Mouse (Mus musculus) limb, embryonic 12.5 days (tissue): ENCODE measurements around the gene Prmt2. TPM values are rescaled to one million over a fixed set of nuclear protein-coding genes. Genes with fewer than 3 reads are reported as not detected.

Experiments used
- ATAC-seq: fragments of 200-750 bp; cut with Nextera tagmentation; 2 replicates; pipeline ENCODE4 v1.8.0; 2017; ENCODE audit warnings: low read depth, moderate TSS enrichment; ENCODE audit not compliant: insufficient number of reproducible peaks, insufficient read depth, low FRiP score, low TSS enrichment
- H3K27ac ChIP-seq: fragments of 300-500 bp; sonication (generic); 2 replicates; pipeline ENCODE4 v1.5.1; 2016; ENCODE audit warnings: mild to moderate bottlenecking, moderate library complexity
- H3K27me3 ChIP-seq: fragments of 300-500 bp; sonication (generic); 2 replicates; pipeline ENCODE4 v1.6.1; 2016; ENCODE audit warnings: mild to moderate bottlenecking, moderate library complexity
- H3K36me3 ChIP-seq: fragments of 300-500 bp; sonication (generic); 2 replicates; pipeline ENCODE4 v1.6.1; 2016; ENCODE audit warnings: mild to moderate bottlenecking, moderate library complexity
- H3K4me1 ChIP-seq: fragments of 300-500 bp; sonication (generic); replicated peaks from 2 replicates; pipeline ENCODE4 v1.6.1; 2016
- H3K4me2 ChIP-seq: fragments of 300-500 bp; sonication (generic); 2 replicates; pipeline ENCODE4 v1.6.1; 2016; ENCODE audit warnings: mild to moderate bottlenecking, moderate library complexity
- H3K4me3 ChIP-seq: fragments of 300-500 bp; sonication (generic); replicated peaks from 2 replicates; pipeline ENCODE4 v1.5.1; 2016; ENCODE audit warnings: mild to moderate bottlenecking
- H3K9ac ChIP-seq: fragments of 300-500 bp; sonication (generic); replicated peaks from 2 replicates; pipeline ENCODE4 v1.6.1; 2016; ENCODE audit warnings: mild to moderate bottlenecking, moderate library complexity
- H3K9me3 ChIP-seq: fragments of 300-500 bp; sonication (generic); 2 replicates; pipeline ENCODE4 v1.6.1; 2016; ENCODE audit warnings: mild to moderate bottlenecking, moderate library complexity
- WGBS: fragments of 180-500 bp; shearing (Covaris S2); methylation state at CpG from one replicate; pipeline ENCODE4 v1.1.7; 2016; 5-methylcytosine and 5-hydroxymethylcytosine counted together
- microRNA counts: library from miRNA; unstranded; fragments of <30 nt; microRNA quantifications from one replicate; lab custom pipeline; 2017
- microRNA-seq: library from miRNA; unstranded; fragments of <30 nt; microRNA quantifications from one replicate; pipeline ENCODE4, GENCODE M21; 2017
- polyA plus RNA-seq: library from polyadenylated mRNA; unstranded; fragments of >200 nt; fragmentation: Nextera tagmentation; extraction: Ambion mirVana; gene quantifications from 2 replicates; pipeline ENCODE4 v1.2.1, GENCODE M21; 2016

Prmt2 gene
- polyA plus RNA-seq, 1 experiment from 2014 or later, result 45.3 TPM

- H3K36me3 ChIP-seq, result no peaks in the 10 kb centered on the region
- ATAC-seq, result no peak
- H3K4me2 ChIP-seq, result no peak overlapping the region
- no peaks in the 10 kb centered on the region for H3K27me3 ChIP-seq
- no peak overlapping the region for H3K9ac ChIP-seq
- H3K27ac ChIP-seq, result no peak overlapping the region
- no peak overlapping the region for H3K4me3 ChIP-seq
- WGBS, result 73% methylated on average over 1 of the region's 1 CpGs
- no peaks in the 10 kb centered on the region for H3K9me3 ChIP-seq
- H3K4me1 ChIP-seq, result no peaks in the 10 kb centered on the region
Observed at GRCm38 (mm10) chr10:76158009-76158408, 79.7 kb downstream of the Prmt2 start.

DNA sequence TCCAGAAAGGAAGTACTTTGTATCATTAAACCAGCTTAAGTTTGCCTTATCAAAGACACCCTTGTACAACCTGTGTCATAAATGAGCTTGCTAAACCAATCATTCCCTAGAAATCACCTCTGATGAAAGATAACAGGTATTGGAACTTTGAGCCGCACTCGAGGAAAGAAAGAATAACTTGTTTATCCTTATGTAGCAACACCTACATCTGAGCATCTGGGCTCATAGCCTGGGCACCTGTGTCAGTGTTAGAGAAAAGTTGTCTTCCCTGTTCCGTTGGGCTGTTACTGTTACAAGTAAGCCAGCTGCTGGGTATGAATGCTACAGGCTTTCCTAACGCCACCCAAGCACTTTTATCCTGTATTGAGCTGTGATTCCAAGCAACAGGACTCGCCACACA is 80.1 kb downstream of the Prmt2 start:
- H3K4me1 ChIP-seq, result no peaks in the 10 kb centered on the region
- no peaks in the 10 kb centered on the region for H3K36me3 ChIP-seq
- no peak overlapping the region for H3K4me3 ChIP-seq
- no peak for ATAC-seq
- H3K27ac ChIP-seq, result no peak overlapping the region
- no peaks in the 10 kb centered on the region for H3K27me3 ChIP-seq
- H3K9me3 ChIP-seq, result no peaks in the 10 kb centered on the region
- 80% methylated on average over 5 of the region's 5 CpGs for WGBS
- H3K9ac ChIP-seq, result no peak overlapping the region
- no peak overlapping the region for H3K4me2 ChIP-seq

MicroRNA genes within 50 kb of the gene (microRNA counts, 519-probe panel; counts per million panel counts)
- not detected for microRNA mmu-miR-678 (lab: Ali Mortazavi, UCI)

Small RNA genes within 50 kb of the gene (microRNA-seq; reads per million reads assigned to microRNA genes)
- not detected for gene Mir678

Other genes starting within 250 kb of the Prmt2 start
- 28.5 and 35.2 TPM in 2 replicates for gene Zfp280b, start 205.2 kb downstream of the Prmt2 start, polyA plus RNA-seq
- not detected in 2 replicates for gene Slc5a4b, start 126.9 kb downstream of the Prmt2 start, polyA plus RNA-seq
- not detected in 2 replicates for gene Slc5a4a, start 90.4 kb downstream of the Prmt2 start, polyA plus RNA-seq
- 0.23 and 0.64 TPM in 2 replicates for gene S100b, start 16.0 kb upstream of the Prmt2 start, polyA plus RNA-seq
- gene Dip2a, start 107.4 kb upstream of the Prmt2 start, polyA plus RNA-seq, result 12.9 and 13.0 TPM in 2 replicates
- not detected in 2 replicates for gene AC141477.1, start 202.6 kb upstream of the Prmt2 start, polyA plus RNA-seq
- 20.7 and 22.5 TPM in 2 replicates for gene Pcnt, start 204.9 kb upstream of the Prmt2 start, polyA plus RNA-seq
- gene 2610028H24Rik, start 211.2 kb upstream of the Prmt2 start, polyA plus RNA-seq, result not detected in 2 replicates
- gene Mcm3ap, start 231.1 kb upstream of the Prmt2 start, polyA plus RNA-seq, result 74.7 and 86.0 TPM in 2 replicates
- gene Ybey, start 231.2 kb upstream of the Prmt2 start, polyA plus RNA-seq, result 9.5 and 9.7 TPM in 2 replicates